Comparison of ENCODE assay signal across 14 mouse cellular contexts in genomic region chrX:7741103-7741502, GRCm38 (mm10). TPM values are rescaled to one million over a fixed set of nuclear protein-coding genes. Genes with fewer than 3 reads are reported as not detected.
DNase-seq lines count a peak whose midpoint lies in the region; ATAC-seq and TF ChIP-seq lines count a peak whose summit lies in the region.
"Had no signal": no experiment of that assay in that cellular context is flagged by ENCODE, and none has a peak within 500 bp of the region (broad histone marks: within the 10 kb centered on the region; RNA-seq: fewer than 3 reads in every experiment).

No protein-coding gene starts in this region.

- ATAC-seq in intestine, embryonic 15.5 days: no peak
- ATAC-seq in forebrain, postnatal 0 days: no peak
- ATAC-seq: forebrain, embryonic 16.5 days had no signal

- H3K27ac ChIP-seq in ES-Bruce4 (ENCODE audit: insufficient read depth, low read length): peak overlapping the region; percentile 92
- H3K27ac ChIP-seq in intestine, embryonic 15.5 days: 0 out of 2 replicates have a peak overlapping the region, but pooled peaks have one; percentile 44
- no peak overlapping the region for H3K27ac ChIP-seq in forebrain, postnatal 0 days (ENCODE audit: low read depth, low read length)
- H3K27ac ChIP-seq: limb, embryonic 13.5 days had no signal

- peak overlapping the region; percentile 56 for H3K4me3 ChIP-seq in ES-Bruce4 (ENCODE audit: low read depth, low read length)
- no peak overlapping the region for H3K4me3 ChIP-seq in intestine, embryonic 15.5 days (replicated peaks)
- no peak overlapping the region for H3K4me3 ChIP-seq in forebrain, postnatal 0 days (ENCODE audit: low read depth, low read length)
- H3K4me3 ChIP-seq: limb, embryonic 13.5 days had no signal

- WGBS in intestine, embryonic 15.5 days: 62% methylated on average over 5 of the region's 5 CpGs
- WGBS in forebrain, postnatal 0 days: 72% methylated on average over 5 of the region's 5 CpGs

- no peak for TF ChIP-seq CTCF in ES-Bruce4 (IDR thresholded peaks at IDR 0.05; ENCODE audit: low read depth, low read length)
- TF ChIP-seq CTCF in forebrain, postnatal 0 days (IDR thresholded peaks at IDR 0.05; ENCODE audit: low read depth): no peak

- H3K4me2 ChIP-seq in intestine, embryonic 15.5 days (replicated peaks): 0 out of 2 replicates have a peak overlapping the region, but pooled peaks have one; percentile 9
- no peak overlapping the region for H3K4me2 ChIP-seq in forebrain, postnatal 0 days (ENCODE audit: low read depth)
- H3K4me2 ChIP-seq: limb, embryonic 13.5 days had no signal

- no peaks in the 10 kb centered on the region for H3K36me3 ChIP-seq in ES-Bruce4 (ENCODE audit: control insufficient read depth, insufficient read depth, low read length, poor library complexity, severe bottlenecking)
- no peaks in the 10 kb centered on the region for H3K36me3 ChIP-seq in intestine, embryonic 15.5 days
- H3K36me3 ChIP-seq in forebrain, postnatal 0 days (ENCODE audit: insufficient read depth): peaks cover 4% of the 10 kb centered on the region; the same call in 1 of the 2 replicates

- TF ChIP-seq EP300 in ES-Bruce4 (IDR thresholded peaks at IDR 0.05; ENCODE audit: insufficient read depth, low read depth, low read length): no peak

- H3K9ac ChIP-seq in ES-Bruce4 (ENCODE audit: low read depth, poor library complexity, severe bottlenecking): no peak overlapping the region
- H3K9ac ChIP-seq in intestine, embryonic 15.5 days: no peak overlapping the region
- no peak overlapping the region for H3K9ac ChIP-seq in forebrain, postnatal 0 days
- H3K9ac ChIP-seq: limb, embryonic 13.5 days had no signal

- DNase-seq in brain, adult 2 months (ENCODE audit: low read depth, low spot score): peak; percentile 67
- DNase-seq in lung, postnatal 10 days: peak; percentile 27
- DNase-seq in forebrain, postnatal 0 days: no peak
- no peak for DNase-seq in left cerebral cortex, adult 11 months (ENCODE audit: low spot score)
- DNase-seq in layer of hippocampus, postnatal 25 days (ENCODE audit: extremely low spot score in 1 of 2, low spot score in 1 of 2): no peak
- DNase-seq: midbrain, embryonic 14.5 days; right cerebral cortex, postnatal 25 days; thymus, postnatal 14 days had no signal

- H3K9me3 ChIP-seq in ES-Bruce4 (replicated peaks; ENCODE audit: control insufficient read depth, insufficient read depth, low read length, poor library complexity, severe bottlenecking): no peaks in the 10 kb centered on the region
- H3K9me3 ChIP-seq in intestine, embryonic 15.5 days: no peaks in the 10 kb centered on the region
- H3K9me3 ChIP-seq in forebrain, postnatal 0 days (ENCODE audit: low read length): no peaks in the 10 kb centered on the region
- H3K9me3 ChIP-seq: limb, embryonic 13.5 days had no signal

- no peaks in the 10 kb centered on the region for H3K27me3 ChIP-seq in ES-Bruce4 (ENCODE audit: control insufficient read depth, insufficient read depth, low read length, poor library complexity, severe bottlenecking)
- H3K27me3 ChIP-seq in intestine, embryonic 15.5 days (replicated peaks): no peaks in the 10 kb centered on the region
- H3K27me3 ChIP-seq in forebrain, postnatal 0 days (ENCODE audit: insufficient read depth, low read length): no peaks in the 10 kb centered on the region
- H3K27me3 ChIP-seq: limb, embryonic 13.5 days had no signal

- TF ChIP-seq POLR2A in ES-Bruce4 (IDR thresholded peaks at IDR 0.05; ENCODE audit: insufficient read depth, low read length): no peak

- peaks cover 8% of the 10 kb centered on the region for H3K4me1 ChIP-seq in ES-Bruce4 (ENCODE audit: control insufficient read depth, insufficient read depth, low read length)
- H3K4me1 ChIP-seq in intestine, embryonic 15.5 days (replicated peaks): no peaks in the 10 kb centered on the region
- no peaks in the 10 kb centered on the region for H3K4me1 ChIP-seq in forebrain, postnatal 0 days (ENCODE audit: insufficient read depth)
- H3K4me1 ChIP-seq: limb, embryonic 13.5 days had no signal

RNA-seq across cellular contexts. Expression of gene Ccdc120, which starts 9.6 kb away (rescaled TPM):
- 20.4 and 28.9 TPM in 2 replicates for polyA plus RNA-seq in ES-Bruce4 (2011; ENCODE audit: insufficient read depth, insufficient read length, low read depth, missing spikeins)
- polyA plus RNA-seq in intestine, embryonic 15.5 days (2015; fragmentation: Nextera tagmentation; extraction: Ambion mirVana): 12.4 TPM in 2 replicates
- total RNA-seq in forebrain, postnatal 0 days (2014; rRNA removed): 149 and 202 TPM in 2 replicates
- polyA plus RNA-seq in forebrain, postnatal 0 days (2015; fragmentation: Nextera tagmentation; extraction: Ambion mirVana): 59.3 and 66.3 TPM in 2 replicates
- 10 to 100 TPM; 17.0 to 20.9 TPM for total RNA-seq in layer of hippocampus, postnatal 25 days (2021)

RNA-seq across cellular contexts. Expression of gene Praf2, which starts 12.9 kb away (rescaled TPM):
- 53.8 and 67.7 TPM in 2 replicates for polyA plus RNA-seq in ES-Bruce4 (2011; ENCODE audit: insufficient read depth, insufficient read length, low read depth, missing spikeins)
- polyA plus RNA-seq in intestine, embryonic 15.5 days (2015; fragmentation: Nextera tagmentation; extraction: Ambion mirVana): 60.3 and 61.4 TPM in 2 replicates
- 87.2 and 89.6 TPM in 2 replicates for total RNA-seq in forebrain, postnatal 0 days (2014; rRNA removed)
- 139 TPM in 2 replicates for polyA plus RNA-seq in forebrain, postnatal 0 days (2015; fragmentation: Nextera tagmentation; extraction: Ambion mirVana)
- 100 to 1,000 TPM; 100 to 109 TPM for total RNA-seq in layer of hippocampus, postnatal 25 days (2021)

RNA-seq across cellular contexts. Expression of gene Gm45208, which starts 19.1 kb away (rescaled TPM):
- not detected in 2 replicates for polyA plus RNA-seq in ES-Bruce4 (2011; ENCODE audit: insufficient read depth, insufficient read length, low read depth, missing spikeins)
- not detected in 2 replicates for polyA plus RNA-seq in intestine, embryonic 15.5 days (2015; fragmentation: Nextera tagmentation; extraction: Ambion mirVana)
- total RNA-seq in forebrain, postnatal 0 days (2014; rRNA removed): 0.76 and 1.2 TPM in 2 replicates
- 0.91 TPM in 1 of 2 replicates, not detected in the other for polyA plus RNA-seq in forebrain, postnatal 0 days (2015; fragmentation: Nextera tagmentation; extraction: Ambion mirVana)
- not detected for total RNA-seq in layer of hippocampus, postnatal 25 days (2021)
- polyA plus RNA-seq: embryonic facial prominence, embryonic 14.5 days; heart, embryonic 16.5 days; midbrain, embryonic 14.5 days had no signal

RNA-seq across cellular contexts. Expression of gene Tfe3, which starts 21.3 kb away (rescaled TPM):
- polyA plus RNA-seq in ES-Bruce4 (2011; ENCODE audit: insufficient read depth, insufficient read length, low read depth, missing spikeins): 65.8 and 81.6 TPM in 2 replicates
- polyA plus RNA-seq in intestine, embryonic 15.5 days (2015; fragmentation: Nextera tagmentation; extraction: Ambion mirVana): 23.0 and 23.9 TPM in 2 replicates
- 12.8 and 20.4 TPM in 2 replicates for total RNA-seq in forebrain, postnatal 0 days (2014; rRNA removed)
- polyA plus RNA-seq in forebrain, postnatal 0 days (2015; fragmentation: Nextera tagmentation; extraction: Ambion mirVana): 17.3 and 20.1 TPM in 2 replicates
- total RNA-seq in layer of hippocampus, postnatal 25 days (2021): 10 to 100 TPM; 28.7 to 33.5 TPM

RNA-seq across cellular contexts. Expression of gene Wdr45, which starts 27.0 kb away (rescaled TPM):
- 44.6 and 56.8 TPM in 2 replicates for polyA plus RNA-seq in ES-Bruce4 (2011; ENCODE audit: insufficient read depth, insufficient read length, low read depth, missing spikeins)
- 25.0 and 27.5 TPM in 2 replicates for polyA plus RNA-seq in intestine, embryonic 15.5 days (2015; fragmentation: Nextera tagmentation; extraction: Ambion mirVana)
- total RNA-seq in forebrain, postnatal 0 days (2014; rRNA removed): 29.0 and 32.2 TPM in 2 replicates
- 30.8 and 31.5 TPM in 2 replicates for polyA plus RNA-seq in forebrain, postnatal 0 days (2015; fragmentation: Nextera tagmentation; extraction: Ambion mirVana)
- 10 to 100 TPM; 51.1 to 55.2 TPM for total RNA-seq in layer of hippocampus, postnatal 25 days (2021)

Comparison
In these comparisons a context has a peak if more than half of its experiments do, and no peak if none do; other contexts are left out.
1. DNase-seq: peak in brain, adult 2 months (single experiment) and lung, postnatal 10 days (single experiment); none in forebrain, postnatal 0 days (single experiment), left cerebral cortex, adult 11 months (single experiment) and layer of hippocampus, postnatal 25 days (0 of 2).